13 mouse cellular contexts compared by ENCODE assay signal in genomic region chr2:49600021-49600681, GRCm38 (mm10). TPM values are rescaled to one million over a fixed set of nuclear protein-coding genes. Genes with fewer than 3 reads are reported as not detected.
A peak's percentile ranks its signal among the peaks of the same experiment; 100 is the strongest.
DNase-seq lines count a peak whose midpoint lies in the region; ATAC-seq and TF ChIP-seq lines count a peak whose summit lies in the region.
"Had no signal": no experiment of that assay in that cellular context is flagged by ENCODE, and none has a peak within 500 bp of the region (broad histone marks: within the 10 kb centered on the region; RNA-seq: fewer than 3 reads in every experiment).

No protein-coding gene starts in this region.

- H3K27me3 ChIP-seq in CH12.LX (replicated peaks) = no peaks in the 10 kb centered on the region
- H3K27me3 ChIP-seq in forebrain, embryonic 10.5 days (ENCODE audit: poor library complexity, severe bottlenecking) = no peaks in the 10 kb centered on the region
- H3K27me3 ChIP-seq in hindbrain, postnatal 0 days (ENCODE audit: insufficient read depth, low read length) = no peaks in the 10 kb centered on the region
- no peaks in the 10 kb centered on the region for H3K27me3 ChIP-seq in intestine, embryonic 15.5 days (replicated peaks)
- no peaks in the 10 kb centered on the region for H3K27me3 ChIP-seq in midbrain, embryonic 10.5 days (ENCODE audit: low read depth, poor library complexity, severe bottlenecking)
- H3K27me3 ChIP-seq: liver, embryonic 12.5 days; stomach, embryonic 15.5 days had no signal

- no peak overlapping the region for H3K27ac ChIP-seq in CH12.LX (ENCODE audit: insufficient read depth, low read depth)
- H3K27ac ChIP-seq in forebrain, embryonic 10.5 days = peak overlapping the region; percentile 60; the same call in 1 of the 2 replicates
- H3K27ac ChIP-seq in hindbrain, postnatal 0 days = no peak overlapping the region
- no peak overlapping the region for H3K27ac ChIP-seq in intestine, embryonic 15.5 days
- no peak overlapping the region for H3K27ac ChIP-seq in midbrain, embryonic 10.5 days (replicated peaks)
- H3K27ac ChIP-seq: liver, embryonic 12.5 days; stomach, embryonic 15.5 days had no signal

- no peaks in the 10 kb centered on the region for H3K79me2 ChIP-seq in CH12.LX (replicated peaks; ENCODE audit: control insufficient read depth, extremely low read depth, insufficient read depth, poor library complexity, severe bottlenecking)

- no peak for TF ChIP-seq CTCF in CH12.LX (conservative IDR thresholded peaks at IDR 0.05 in 1 of 2, IDR thresholded peaks at IDR 0.05 in 1 of 2; ENCODE audit: low read depth in 2 of 2, low read length in 2 of 2)
- TF ChIP-seq CTCF in hindbrain, postnatal 0 days (IDR thresholded peaks at IDR 0.05; ENCODE audit: low read depth) = no peak

- in situ Hi-C loops in CH12.LX (cut with MboI; ENCODE audit: low pct_ligation_motif_present, low pct_unique_long_range_greater_than_20kb, low sequenced_read_pairs) = no loop called here

- no peak overlapping the region for H3K4me3 ChIP-seq in CH12.LX (replicated peaks in 1 of 3; ENCODE audit: low read depth in 2 of 3, low read length in 2 of 3, poor library complexity in 1 of 3)
- no peak overlapping the region for H3K4me3 ChIP-seq in forebrain, embryonic 10.5 days
- H3K4me3 ChIP-seq in hindbrain, postnatal 0 days (ENCODE audit: low read length) = no peak overlapping the region
- no peak overlapping the region for H3K4me3 ChIP-seq in intestine, embryonic 15.5 days (replicated peaks)
- H3K4me3 ChIP-seq in midbrain, embryonic 10.5 days = no peak overlapping the region
- H3K4me3 ChIP-seq: liver, embryonic 12.5 days; stomach, embryonic 15.5 days had no signal

- H3K9me3 ChIP-seq in CH12.LX (replicated peaks; ENCODE audit: low read length) = peaks cover 6% of the 10 kb centered on the region
- H3K9me3 ChIP-seq in forebrain, embryonic 10.5 days = peaks cover 8% of the 10 kb centered on the region; the same call in 1 of the 2 replicates
- no peaks in the 10 kb centered on the region for H3K9me3 ChIP-seq in hindbrain, postnatal 0 days (ENCODE audit: low read length)
- H3K9me3 ChIP-seq in intestine, embryonic 15.5 days = no peaks in the 10 kb centered on the region
- H3K9me3 ChIP-seq in midbrain, embryonic 10.5 days (replicated peaks) = no peaks in the 10 kb centered on the region
- H3K9me3 ChIP-seq: liver, embryonic 12.5 days; stomach, embryonic 15.5 days had no signal

- H3K4me1 ChIP-seq in CH12.LX (ENCODE audit: control insufficient read depth in 1 of 2, insufficient read depth in 2 of 2) = peaks cover 1 to 2% of the 10 kb centered on the region in 2 experiments; a peak in 2 of 4 replicates
- peaks cover 41% of the 10 kb centered on the region for H3K4me1 ChIP-seq in forebrain, embryonic 10.5 days
- peaks cover 8% of the 10 kb centered on the region; the same call in 1 of the 2 replicates for H3K4me1 ChIP-seq in hindbrain, postnatal 0 days (ENCODE audit: insufficient read depth, low read length)
- no peaks in the 10 kb centered on the region for H3K4me1 ChIP-seq in intestine, embryonic 15.5 days (replicated peaks)
- no peaks in the 10 kb centered on the region for H3K4me1 ChIP-seq in midbrain, embryonic 10.5 days
- H3K4me1 ChIP-seq: liver, embryonic 12.5 days; stomach, embryonic 15.5 days had no signal

- no peaks in the 10 kb centered on the region for H3K36me3 ChIP-seq in CH12.LX (replicated peaks in 1 of 2; ENCODE audit: control insufficient read depth in 1 of 2, insufficient read depth in 1 of 2, low read length in 1 of 2)
- H3K36me3 ChIP-seq in forebrain, embryonic 10.5 days (replicated peaks) = no peaks in the 10 kb centered on the region
- no peaks in the 10 kb centered on the region for H3K36me3 ChIP-seq in hindbrain, postnatal 0 days (ENCODE audit: insufficient read depth, low read length)
- no peaks in the 10 kb centered on the region for H3K36me3 ChIP-seq in intestine, embryonic 15.5 days
- no peaks in the 10 kb centered on the region for H3K36me3 ChIP-seq in midbrain, embryonic 10.5 days
- H3K36me3 ChIP-seq: liver, embryonic 12.5 days; stomach, embryonic 15.5 days had no signal

- dilution Hi-C loops in CH12.LX (cut with MboI; ENCODE audit: extremely low pct_ligation_motif_present, extremely low pct_unique_long_range_greater_than_20kb, low sequenced_read_pairs) = no loop called here

- no peak overlapping the region for H3K9ac ChIP-seq in CH12.LX (ENCODE audit: insufficient read depth, low read depth)
- H3K9ac ChIP-seq in hindbrain, postnatal 0 days (replicated peaks; ENCODE audit: low read length) = no peak overlapping the region
- no peak overlapping the region for H3K9ac ChIP-seq in intestine, embryonic 15.5 days
- H3K9ac ChIP-seq: liver, embryonic 12.5 days; stomach, embryonic 15.5 days had no signal

- no peak for TF ChIP-seq POLR2A in CH12.LX (IDR thresholded peaks at IDR 0.05; ENCODE audit: low read depth, low read length)

- 76% methylated on average over 7 of the region's 7 CpGs for WGBS in forebrain, embryonic 10.5 days
- 33% methylated on average over 7 of the region's 7 CpGs for WGBS in hindbrain, postnatal 0 days
- WGBS in intestine, embryonic 15.5 days = 57% methylated on average over 7 of the region's 7 CpGs
- WGBS in midbrain, embryonic 10.5 days = 83% methylated on average over 7 of the region's 7 CpGs

- ATAC-seq in frontal cortex, adult (ENCODE audit: low TSS enrichment) = peak; percentile 36; the same call in 1 of the 2 replicates
- no peak for ATAC-seq in hindbrain, postnatal 0 days
- no peak for ATAC-seq in intestine, embryonic 15.5 days
- ATAC-seq: liver, embryonic 12.5 days had no signal

- no peak for TF ChIP-seq RAD21 in CH12.LX (IDR thresholded peaks at IDR 0.05; ENCODE audit: low read depth, low read length)

- TF ChIP-seq EP300 in CH12.LX (IDR thresholded peaks at IDR 0.05; ENCODE audit: low read length) = no peak

- no peak for DNase-seq in frontal cortex, postnatal 36 days (ENCODE audit: low spot score in 2 of 2)
- DNase-seq in CH12.LX (ENCODE audit: extremely low read depth) = no peak
- no peak for DNase-seq in forebrain, embryonic 10.5 days (ENCODE audit: extremely low spot score, low spot score)
- peak; percentile 36 for DNase-seq in hindbrain, postnatal 0 days (ENCODE audit: low spot score)
- no peak for DNase-seq in right cerebral cortex, postnatal 36 days (ENCODE audit: low spot score in 2 of 2)
- no peak for DNase-seq in midbrain, embryonic 10.5 days (ENCODE audit: low spot score)
- DNase-seq: cerebellum, adult 9-10 months; kidney, adult 18-20 months had no signal

- H3K4me2 ChIP-seq in CH12.LX (ENCODE audit: insufficient read depth, low read depth, poor library complexity, severe bottlenecking) = no peak overlapping the region
- no peak overlapping the region for H3K4me2 ChIP-seq in hindbrain, postnatal 0 days (ENCODE audit: low read depth, low read length)
- no peak overlapping the region for H3K4me2 ChIP-seq in intestine, embryonic 15.5 days (replicated peaks)
- H3K4me2 ChIP-seq: heart, embryonic 11.5 days; liver, embryonic 12.5 days; stomach, embryonic 15.5 days had no signal

TF ChIP-seq in CH12.LX, 34 proteins besides CTCF, POLR2A, EP300 and RAD21:
- TF ChIP-seq MEF2A (IDR thresholded peaks at IDR 0.05; ENCODE audit: borderline replicate concordance, low read depth, low read length) (0 out of 2 replicates have a peak, but pooled peaks have one; percentile 10), USF2 (conservative IDR thresholded peaks at IDR 0.05; ENCODE audit: low read depth, low read length) (no peak)

RNA-seq across cellular contexts. Expression of gene Kif5c, which starts 18.9 kb away (rescaled TPM):
- total RNA-seq in CH12.LX (2012; rRNA removed) (3.5 and 4.8 TPM in 2 replicates), CH12.LX (2014; rRNA removed) (2.5 and 3.0 TPM in 2 replicates)
- polyA plus RNA-seq in CH12.LX (2012; ENCODE audit: insufficient read length, low read depth) = 3.1 and 4.4 TPM in 2 replicates
- polyA plus RNA-seq in forebrain, embryonic 10.5 days (2016; fragmentation: Nextera tagmentation; extraction: Ambion mirVana) = 30.9 and 35.8 TPM in 2 replicates
- total RNA-seq in hindbrain, postnatal 0 days (2014; rRNA removed) = 262 and 290 TPM in 2 replicates
- polyA plus RNA-seq in hindbrain, postnatal 0 days (2015; fragmentation: Nextera tagmentation; extraction: Ambion mirVana) = 145 and 151 TPM in 2 replicates
- polyA plus RNA-seq in intestine, embryonic 15.5 days (2015; fragmentation: Nextera tagmentation; extraction: Ambion mirVana) = 6.6 and 8.2 TPM in 2 replicates
- 37.3 and 59.0 TPM in 2 replicates for polyA plus RNA-seq in midbrain, embryonic 10.5 days (2016; fragmentation: Nextera tagmentation; extraction: Ambion mirVana)
